Mouse (Mus musculus) CH12.LX (cell line): ENCODE measurements around the gene AY074887. TPM values are rescaled to one million over a fixed set of nuclear protein-coding genes. Genes with fewer than 3 reads are reported as not detected.

Experiments
- DNase-seq: peaks from one replicate; pipeline ENCODE4 v3.0.0-alpha.2; 2013; ENCODE audit errors: extremely low read depth
- H3K27ac ChIP-seq: 2 replicates; pipeline ENCODE4 v1.5.1; 2012; ENCODE audit warnings: low read depth, mild to moderate bottlenecking, control low read depth, moderate library complexity; ENCODE audit not compliant: insufficient read depth
- H3K27me3 ChIP-seq: replicated peaks from 2 replicates; pipeline ENCODE3; 2012; ENCODE audit warnings: inconsistent platforms
- H3K36me3 ChIP-seq, 2 experiments: replicated peaks in 1 of 2; 2 replicates each; pipeline versions ENCODE3 to v1.6.1; 2012; ENCODE audit warnings: inconsistent platforms in 1 of 2, low read length in 1 of 2, mild to moderate bottlenecking in 1 of 2, mixed read lengths in 1 of 2, moderate library complexity in 1 of 2; ENCODE audit not compliant: control insufficient read depth in 1 of 2, insufficient read depth in 1 of 2
- H3K4me1 ChIP-seq, 2 experiments: 2 replicates each; pipeline ENCODE4 v1.6.1; 2012; ENCODE audit warnings: inconsistent platforms in 1 of 2, moderate library complexity in 1 of 2; ENCODE audit not compliant: insufficient read depth in 2 of 2, control insufficient read depth in 1 of 2
- H3K4me2 ChIP-seq: 2 replicates; pipeline ENCODE4 v1.6.1; 2012; ENCODE audit warnings: low read depth, mild to moderate bottlenecking, control low read depth; ENCODE audit not compliant: poor library complexity, insufficient read depth, severe bottlenecking
- H3K4me3 ChIP-seq, 3 experiments: fragments of 150-350 bp in 1 of 3; sonication (generic) in 1 of 3; replicated peaks in 1 of 3; 2 replicates each; pipeline versions ENCODE3 to v1.5.1; 2011 to 2012; ENCODE audit warnings: low read depth in 2 of 3, low read length in 2 of 3, mild to moderate bottlenecking in 2 of 3, moderate library complexity in 2 of 3, control low read depth in 1 of 3, improper control_type of control experiment in 1 of 3, inconsistent platforms in 1 of 3, mixed read lengths in 1 of 3; ENCODE audit not compliant: poor library complexity in 1 of 3
- H3K79me2 ChIP-seq: replicated peaks from 2 replicates; pipeline ENCODE4 v1.6.1; 2012; ENCODE audit warnings: mild to moderate bottlenecking, moderate library complexity; ENCODE audit not compliant: control insufficient read depth, poor library complexity, insufficient read depth, severe bottlenecking; ENCODE audit errors: extremely low read depth
- H3K9ac ChIP-seq: 2 replicates; pipeline ENCODE4 v1.6.1; 2012; ENCODE audit warnings: low read depth, mild to moderate bottlenecking, control low read depth, moderate library complexity; ENCODE audit not compliant: insufficient read depth
- H3K9me3 ChIP-seq: replicated peaks from 2 replicates; pipeline ENCODE3; 2012; ENCODE audit warnings: low read length, inconsistent platforms, mixed read lengths
- BHLHE40 ChIP-seq: IDR thresholded peaks from 2 replicates; pipeline ENCODE4 v1.6.1; 2011; ENCODE audit warnings: mild to moderate bottlenecking, low read depth, low read length, improper control_type of control experiment
- CHD2 ChIP-seq: IDR thresholded peaks from 2 replicates; pipeline ENCODE4 v1.6.1; 2011; ENCODE audit warnings: low read length, improper control_type of control experiment
- CTCF ChIP-seq, 2 experiments: IDR thresholded peaks in 1 of 2; conservative IDR thresholded peaks in 1 of 2; 2 replicates each; pipeline ENCODE4 v1.5.1; 2011 to 2012; ENCODE audit warnings: low read depth in 2 of 2, low read length in 2 of 2, improper control_type of control experiment in 1 of 2, inconsistent platforms in 1 of 2, mild to moderate bottlenecking in 1 of 2, moderate library complexity in 1 of 2
- E2F4 ChIP-seq: IDR thresholded peaks from 2 replicates; pipeline ENCODE4 v1.6.1; 2011; ENCODE audit warnings: low read depth, low read length, improper control_type of control experiment; ENCODE audit not compliant: insufficient replicate concordance
- ELF1 ChIP-seq: IDR thresholded peaks from 2 replicates; pipeline ENCODE4 v1.6.1; 2014; ENCODE audit warnings: low read depth, mild to moderate bottlenecking, inconsistent platforms, low read length, improper control_type of control experiment
- EP300 ChIP-seq: IDR thresholded peaks from 2 replicates; pipeline ENCODE4 v1.6.1; 2011; ENCODE audit warnings: low read length, improper control_type of control experiment
- ETS1 ChIP-seq: conservative IDR thresholded peaks from 2 replicates; pipeline ENCODE4 v1.6.1; 2012; ENCODE audit warnings: low read depth, mild to moderate bottlenecking, inconsistent platforms, low read length, improper control_type of control experiment, moderate library complexity
- HCFC1 ChIP-seq: IDR thresholded peaks from 2 replicates; pipeline ENCODE4 v1.6.1; 2012; ENCODE audit warnings: low read depth, mild to moderate bottlenecking, inconsistent platforms, low read length, improper control_type of control experiment
- IRF4 ChIP-seq: IDR thresholded peaks from 2 replicates; pipeline ENCODE4 v1.6.1; 2014; ENCODE audit warnings: low read depth, mild to moderate bottlenecking, inconsistent platforms, low read length, improper control_type of control experiment
- JUN ChIP-seq: IDR thresholded peaks from 2 replicates; pipeline ENCODE4 v1.6.1; 2011; ENCODE audit warnings: low read depth, mild to moderate bottlenecking, low read length, improper control_type of control experiment, moderate library complexity; ENCODE audit not compliant: insufficient read depth
- KAT2A ChIP-seq: IDR thresholded peaks from 2 replicates; pipeline ENCODE4 v1.6.1; 2012; ENCODE audit warnings: low read length, improper control_type of control experiment, inconsistent platforms; ENCODE audit not compliant: insufficient replicate concordance
- MAZ ChIP-seq: IDR thresholded peaks from 2 replicates; pipeline ENCODE4 v1.6.1; 2012; ENCODE audit warnings: low read depth, mild to moderate bottlenecking, inconsistent platforms, low read length, improper control_type of control experiment, moderate library complexity
- MEF2A ChIP-seq: IDR thresholded peaks from 2 replicates; pipeline ENCODE4 v1.6.1; 2014; ENCODE audit warnings: low read depth, mild to moderate bottlenecking, inconsistent platforms, low read length, improper control_type of control experiment, borderline replicate concordance
- MYC ChIP-seq: IDR thresholded peaks from 2 replicates; pipeline ENCODE4 v1.6.1; 2011; ENCODE audit warnings: low read depth, mild to moderate bottlenecking, improper control_type of control experiment, low read length
- NELFE ChIP-seq: IDR thresholded peaks from 2 replicates; pipeline ENCODE4 v1.6.1; 2011; ENCODE audit warnings: low read depth, low read length, improper control_type of control experiment
- PAX5 ChIP-seq: IDR thresholded peaks from 2 replicates; pipeline ENCODE4 v1.6.1; 2012; ENCODE audit warnings: low read length, inconsistent platforms, mixed read lengths
- POLR2A ChIP-seq: IDR thresholded peaks from 2 replicates; pipeline ENCODE4 v1.6.1; 2011; ENCODE audit warnings: low read depth, mild to moderate bottlenecking, improper control_type of control experiment, low read length
- POLR2AphosphoS2 ChIP-seq: IDR thresholded peaks from 2 replicates; pipeline ENCODE4 v1.6.1; 2011; ENCODE audit warnings: low read depth, low read length, improper control_type of control experiment
- SMC3 ChIP-seq: IDR thresholded peaks from 2 replicates; pipeline ENCODE4 v1.6.1; 2011; ENCODE audit warnings: low read depth, low read length, improper control_type of control experiment
- TCF12 ChIP-seq: IDR thresholded peaks from 2 replicates; pipeline ENCODE4 v1.6.1; 2014; ENCODE audit warnings: low read depth, mild to moderate bottlenecking, inconsistent platforms, low read length, improper control_type of control experiment
- UBTF ChIP-seq: IDR thresholded peaks from 2 replicates; pipeline ENCODE4 v1.6.1; 2012; ENCODE audit warnings: low read depth, mild to moderate bottlenecking, inconsistent platforms, low read length, improper control_type of control experiment, moderate library complexity
- ZMIZ1 ChIP-seq: IDR thresholded peaks from 2 replicates; pipeline ENCODE4 v1.6.1; 2012; ENCODE audit warnings: low read depth, mild to moderate bottlenecking, inconsistent platforms, low read length, improper control_type of control experiment
- dilution Hi-C: fragments of 300-500 bp; cut with MboI; formaldehyde crosslinking; loops from 2 replicates; pipeline ENCODE4 v1.14.3; 2020; ENCODE audit warnings: low sequenced_read_pairs; ENCODE audit not compliant: extremely low pct_unique_long_range_greater_than_20kb, extremely low pct_ligation_motif_present
- in situ Hi-C: fragments of 300-500 bp; cut with MboI; formaldehyde crosslinking; loops from 3 replicates; pipeline ENCODE4 v1.14.3; 2019; ENCODE audit warnings: low sequenced_read_pairs, low pct_ligation_motif_present, low pct_unique_long_range_greater_than_20kb, mixed read lengths
- polyA plus RNA-seq: library from polyadenylated mRNA; unstranded; fragments of >175 nt; gene quantifications from 2 replicates; pipeline ENCODE4 v1.2.1, GENCODE M21; 2012; ENCODE audit warnings: low read depth; ENCODE audit not compliant: insufficient read length
- total RNA-seq, 2 experiments: library from RNA; depleted of rRNA; stranded (reverse); fragments of 300-350 nt in 1 of 2; fragments of >200 nt in 1 of 2; gene quantifications; 2 replicates each; pipeline ENCODE4 v1.2.3; 2012 to 2014

The AY074887 gene
- total and polyA plus RNA-seq, 3 experiments: not detected

DNA sequence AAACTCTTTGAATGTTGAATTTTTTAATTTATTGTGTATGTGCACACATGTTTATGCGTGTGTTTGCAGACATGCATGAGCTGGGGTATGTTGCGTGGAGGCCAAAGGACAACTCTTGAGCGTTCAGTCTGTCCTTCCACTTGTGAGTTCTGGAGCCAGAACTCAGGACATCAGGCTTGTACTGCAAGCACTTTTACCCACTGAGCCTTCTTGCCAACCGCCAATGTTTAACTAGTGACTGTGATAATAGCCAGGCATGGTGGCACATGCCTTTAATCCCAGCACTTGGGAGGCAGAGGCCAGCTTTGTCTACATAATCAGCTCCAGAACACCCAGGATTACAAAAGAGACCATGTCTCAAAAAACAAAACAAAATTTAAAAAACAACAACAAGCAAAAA, 8.7 kb downstream of the AY074887 start:
- Histone ChIP-seq H3K9ac (no peak overlapping the region), H3K79me2 (no peaks in the 10 kb centered on the region), H3K27me3 (no peaks in the 10 kb centered on the region), H3K9me3 (no peaks in the 10 kb centered on the region), H3K36me3 (no peaks in the 10 kb centered on the region), H3K4me1 (no peaks in the 10 kb centered on the region), H3K4me3 (no peak overlapping the region), H3K27ac (no peak overlapping the region), H3K4me2 (no peak overlapping the region)
- no peak for DNase-seq
- no peak for TF ChIP-seq EP300
- TF ChIP-seq POLR2AphosphoS2: no peak
- TF ChIP-seq JUN: no peak
- no peak for TF ChIP-seq HCFC1
- TF ChIP-seq UBTF: no peak
- TF ChIP-seq BHLHE40: no peak
- TF ChIP-seq ELF1: no peak
- TF ChIP-seq SMC3: no peak
- TF ChIP-seq PAX5: no peak
- TF ChIP-seq TCF12: no peak
- no peak for TF ChIP-seq MAZ
- TF ChIP-seq ETS1: no peak
- TF ChIP-seq NELFE: no peak
- dilution Hi-C loops: no loop called here
- in situ Hi-C loops: no loop called here

DNA sequence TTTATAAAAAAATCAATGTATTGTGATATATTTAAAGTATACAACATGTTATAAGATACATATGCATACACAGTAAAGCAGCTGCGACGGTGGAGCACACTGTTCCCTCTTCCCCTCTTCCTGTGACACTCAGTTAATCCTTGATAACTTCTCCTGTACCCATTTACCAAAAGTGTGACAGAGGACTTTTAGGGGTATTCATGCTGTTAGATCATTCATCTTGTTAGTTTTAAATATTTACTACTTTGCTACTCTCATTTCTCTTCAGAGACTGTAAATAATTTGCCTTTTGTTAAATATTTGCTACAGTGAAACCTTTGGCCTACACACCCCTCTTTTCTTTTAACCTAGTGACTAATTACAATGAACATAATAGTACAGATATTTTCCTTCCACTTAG, 18.4 kb downstream of the AY074887 start:
- no peaks in the 10 kb centered on the region for H3K79me2 ChIP-seq
- no peaks in the 10 kb centered on the region for H3K27me3 ChIP-seq
- no peaks in the 10 kb centered on the region for H3K36me3 ChIP-seq
- in situ Hi-C loops: no loop called here
- H3K4me3 ChIP-seq: no peak overlapping the region
- H3K27ac ChIP-seq: no peak overlapping the region
- no peaks in the 10 kb centered on the region for H3K9me3 ChIP-seq
- H3K4me1 ChIP-seq: peaks cover 5 to 11% of the 10 kb centered on the region in 2 experiments; a peak in 3 of 4 replicates
- no peak overlapping the region for H3K9ac ChIP-seq
- no peak overlapping the region for H3K4me2 ChIP-seq
- TF ChIP-seq CHD2: no peak
- TF ChIP-seq JUN: no peak
- no peak for TF ChIP-seq IRF4
- TF ChIP-seq KAT2A: no peak
- no peak for TF ChIP-seq MYC
- no peak for TF ChIP-seq POLR2A
- TF ChIP-seq E2F4: no peak
- no peak for TF ChIP-seq MEF2A
- no peak for TF ChIP-seq CTCF (conservative IDR thresholded peaks at IDR 0.05 in 1 of 2, IDR thresholded peaks at IDR 0.05 in 1 of 2; ENCODE audit: low read depth in 2 of 2, low read length in 2 of 2)
- TF ChIP-seq PAX5: no peak
- no peak for TF ChIP-seq ZMIZ1
- dilution Hi-C loops: no loop called here
- DNase-seq: no peak
